Mouse (Mus musculus) stomach, postnatal 0 days (tissue): ENCODE measurements around the gene Flt4. TPM values are rescaled to one million over a fixed set of nuclear protein-coding genes. Genes with fewer than 3 reads are reported as not detected.
"Not testable (repeated sequence)": the region's sequence is repeated elsewhere in the genome, so short reads cannot be mapped to it uniquely, and the experiment has no call there.

Source experiments
- ATAC-seq: fragments of 200-750 bp; cut with Nextera tagmentation; 2 replicates; pipeline ENCODE4 v1.8.0; 2017; ENCODE audit not compliant: low FRiP score, low TSS enrichment
- DNase-seq: peaks from one replicate; pipeline ENCODE4 v3.0.0-alpha.2; 2016; ENCODE audit warnings: low spot score
- H3K27ac ChIP-seq: fragments of 300-500 bp; sonication (generic); replicated peaks from 2 replicates; pipeline ENCODE4 v1.5.1; 2014; ENCODE audit warnings: mild to moderate bottlenecking, control low read depth
- H3K27me3 ChIP-seq: fragments of 300-500 bp; sonication (generic); 2 replicates; pipeline ENCODE4 v1.6.1; 2014; ENCODE audit warnings: low read length; ENCODE audit not compliant: control insufficient read depth, insufficient read depth
- H3K36me3 ChIP-seq: fragments of 300-500 bp; sonication (generic); 2 replicates; pipeline ENCODE4 v1.6.1; 2014; ENCODE audit warnings: low read length, mixed read lengths; ENCODE audit not compliant: control insufficient read depth, insufficient read depth
- H3K4me1 ChIP-seq: fragments of 300-500 bp; sonication (generic); replicated peaks from 2 replicates; pipeline ENCODE4 v1.6.1; 2014; ENCODE audit warnings: antibody characterized with exemption; ENCODE audit not compliant: control insufficient read depth, insufficient read depth
- H3K4me2 ChIP-seq: fragments of 300-500 bp; sonication (generic); replicated peaks from 2 replicates; pipeline ENCODE4 v1.6.1; 2014; ENCODE audit warnings: low read depth, mild to moderate bottlenecking, control low read depth, moderate library complexity
- H3K4me3 ChIP-seq: fragments of 300-500 bp; sonication (generic); 2 replicates; pipeline ENCODE4 v1.5.1; 2014; ENCODE audit warnings: low read depth, low read length, control low read depth
- H3K9ac ChIP-seq: fragments of 300-500 bp; sonication (generic); 2 replicates; pipeline ENCODE4 v1.6.1; 2014; ENCODE audit warnings: mild to moderate bottlenecking, low read length, control low read depth, mixed read lengths
- H3K9me3 ChIP-seq: fragments of 300-500 bp; sonication (generic); 2 replicates; pipeline ENCODE4 v1.6.1; 2016; ENCODE audit warnings: low read length; ENCODE audit not compliant: control insufficient read depth
- CTCF ChIP-seq: IDR thresholded peaks from 2 replicates; pipeline ENCODE4 v1.5.1; 2016; ENCODE audit warnings: antibody characterized with exemption, low read depth, mild to moderate bottlenecking, moderate library complexity
- EP300 ChIP-seq: optimal IDR thresholded peaks from 2 replicates; pipeline ENCODE3; 2016; ENCODE audit warnings: antibody characterized with exemption
- WGBS: fragments of 180-500 bp; shearing (Covaris S2); extraction: QIAGEN DNeasy Blood & Tissue Kit; methylation state at CpG from one replicate; pipeline ENCODE4 v1.1.7; 2014; 5-methylcytosine and 5-hydroxymethylcytosine counted together
- polyA plus RNA-seq: library from polyadenylated mRNA; unstranded; fragments of >200 nt; fragmentation: Nextera tagmentation; extraction: Ambion mirVana; gene quantifications from 2 replicates; pipeline ENCODE4 v1.2.1, GENCODE M21; 2015

Flt4 gene
- polyA plus RNA-seq: 1.4 and 1.5 TPM in 2 replicates

- peak within 1 kb of the TSS; percentile 37 for H3K4me3 ChIP-seq
- H3K4me1 ChIP-seq, DNase-seq, H3K9me3 ChIP-seq, H3K9ac ChIP-seq, H3K36me3 ChIP-seq, H3K27ac ChIP-seq, H3K27me3 ChIP-seq: not testable (repeated sequence)
- peak; percentile 75 for ATAC-seq
- WGBS: 5% methylated on average over 43 of the region's 61 CpGs
- peak within 1 kb of the TSS; percentile 50 for H3K4me2 ChIP-seq
Observed at GRCm38 (mm10) chr11:49608938-49609867, at the start of gene Flt4. Gene Flt4, plus strand, starts transcription at chr11:49609263.

DNA sequence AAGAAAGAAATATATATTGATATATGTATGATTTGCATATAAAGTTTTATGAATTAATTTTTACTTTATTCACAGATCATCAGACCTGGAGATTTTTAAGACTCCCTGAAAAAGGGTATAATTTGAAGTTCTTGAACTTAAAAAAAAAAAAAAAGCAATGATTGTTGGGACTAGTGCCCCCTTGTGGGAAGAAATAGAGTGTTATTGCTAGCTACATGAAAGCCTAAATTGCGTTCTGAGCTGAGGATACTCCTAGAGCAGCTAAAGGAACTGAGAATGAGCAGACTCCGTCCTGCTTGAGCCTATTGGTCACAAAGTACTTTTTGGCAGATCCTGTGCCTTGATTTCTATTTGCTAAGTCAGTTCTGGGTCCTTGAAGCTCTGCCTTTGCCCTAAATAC lies 34.0 kb upstream of the Flt4 start:
- H3K9me3 ChIP-seq, H3K27ac ChIP-seq, DNase-seq, H3K36me3 ChIP-seq, H3K4me3 ChIP-seq, ATAC-seq, H3K9ac ChIP-seq, H3K4me1 ChIP-seq, H3K27me3 ChIP-seq, H3K4me2 ChIP-seq: not testable (repeated sequence)
- 32% methylated on average over 2 of the region's 2 CpGs for WGBS
- TF ChIP-seq CTCF: peak; percentile 51

DNA sequence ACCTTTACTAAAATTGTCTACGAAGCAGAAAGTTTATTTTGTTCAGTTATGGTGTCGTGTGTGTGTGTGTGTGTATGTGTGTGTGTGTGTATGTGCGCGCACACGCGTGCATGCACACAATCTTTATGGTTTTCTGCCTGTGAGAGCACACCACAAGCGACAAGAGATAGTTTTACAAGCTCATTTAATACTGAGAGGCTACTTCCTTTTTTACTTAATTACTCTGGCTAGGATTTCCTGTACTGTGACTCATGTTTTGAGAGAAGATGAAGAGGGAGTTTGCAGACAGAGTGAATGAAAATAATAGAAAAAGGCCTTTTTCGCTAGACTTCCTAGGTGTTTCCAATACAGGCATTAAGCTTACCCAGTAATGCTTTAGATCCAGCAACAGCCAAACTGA lies 28.6 kb upstream of the Flt4 start:
- not testable (repeated sequence) for H3K4me3 ChIP-seq, ATAC-seq, H3K27ac ChIP-seq, DNase-seq, H3K4me2 ChIP-seq, H3K9me3 ChIP-seq, H3K9ac ChIP-seq, H3K4me1 ChIP-seq, H3K36me3 ChIP-seq, H3K27me3 ChIP-seq
- 77% methylated on average over 8 of the region's 8 CpGs for WGBS

DNA sequence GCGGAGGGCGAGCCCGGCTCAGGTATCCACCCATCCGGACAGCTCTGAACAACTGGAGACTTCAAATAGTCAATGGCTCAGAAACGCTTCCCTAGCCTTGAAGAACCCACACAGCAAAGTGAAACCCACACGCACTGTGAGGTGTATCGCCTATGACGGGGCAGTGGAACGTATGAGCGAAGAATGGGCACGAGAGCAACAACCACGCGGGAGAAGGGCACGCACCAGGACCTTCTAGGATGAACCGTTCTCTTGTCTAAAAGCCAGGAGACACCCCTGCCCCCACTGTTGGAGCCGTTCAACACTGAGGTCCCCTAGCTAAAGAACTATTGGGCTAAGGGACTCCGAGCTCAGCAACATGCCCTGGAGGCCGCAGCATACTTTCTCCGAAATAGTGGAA lies 18.9 kb upstream of the Flt4 start:
- Histone ChIP-seq H3K27me3 (no peaks in the 10 kb centered on the region), H3K4me1 (no peaks in the 10 kb centered on the region), H3K9me3 (no peaks in the 10 kb centered on the region), H3K4me3 (no peak overlapping the region), H3K27ac (no peak overlapping the region), H3K4me2 (no peak overlapping the region), H3K36me3 (no peaks in the 10 kb centered on the region), H3K9ac (no peak overlapping the region)
- TF ChIP-seq CTCF (no peak), EP300 (no peak)
- ATAC-seq (no peak), DNase-seq (no peak)
- 89% methylated on average over 19 of the region's 19 CpGs for WGBS

DNA sequence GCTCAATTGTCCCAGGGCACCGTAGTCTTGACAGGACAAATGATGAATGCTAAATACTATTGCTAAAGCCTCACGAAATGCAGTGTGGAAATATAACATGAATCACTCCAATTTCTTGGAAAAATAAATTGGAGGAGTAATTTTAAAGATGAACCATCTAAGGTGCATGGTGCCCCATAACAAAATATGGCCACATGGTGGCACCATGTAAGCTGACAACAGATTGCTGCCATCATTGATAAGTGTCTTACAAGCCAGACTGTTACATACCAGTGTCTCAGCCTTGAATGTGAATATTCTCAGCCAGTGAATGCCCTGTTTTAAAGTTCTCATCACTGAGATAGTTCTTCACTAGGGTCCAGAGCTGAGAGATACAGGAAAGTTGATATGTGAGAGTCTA lies 11.9 kb upstream of the Flt4 start:
- not testable (repeated sequence) for H3K9ac ChIP-seq, H3K4me2 ChIP-seq, ATAC-seq, H3K27ac ChIP-seq, DNase-seq, H3K4me1 ChIP-seq, H3K9me3 ChIP-seq, H3K4me3 ChIP-seq, H3K36me3 ChIP-seq, H3K27me3 ChIP-seq
- peak; percentile 45 for TF ChIP-seq CTCF
- 46% methylated on average over 2 of the region's 2 CpGs for WGBS

GRCm38 (mm10) chr11:49608306-49608705 lies 757 bp upstream of the Flt4 start:
- not testable (repeated sequence) for H3K27me3 ChIP-seq, ATAC-seq, DNase-seq, H3K27ac ChIP-seq, H3K36me3 ChIP-seq, H3K9ac ChIP-seq, H3K4me3 ChIP-seq, H3K9me3 ChIP-seq, H3K4me2 ChIP-seq, H3K4me1 ChIP-seq
- WGBS: 87% methylated on average over 5 of the region's 5 CpGs
